Mouse (Mus musculus) spleen, adult 12 weeks (tissue): ENCODE measurements around the gene 1520401A03Rik.

ENCODE experiments used
- DNase-seq: peaks from one replicate; pipeline ENCODE4 v3.0.0; 2022; ENCODE audit warnings: low spot score

Gene 1520401A03Rik

GRCm38 (mm10) chr17:23742941-23743340, 20.4 kb upstream of the 1520401A03Rik start:
- DNase-seq, result no peak

- DNase-seq, result no peak
These were observed 19.7 kb upstream of the 1520401A03Rik start for GRCm38 (mm10) chr17:23742210-23742793.

GRCm38 (mm10) chr17:23741359-23742209, 19.0 kb upstream of the 1520401A03Rik start:
- no peak for DNase-seq

- DNase-seq, result no peak
These were observed 18.0 kb upstream of the 1520401A03Rik start, which contains the start of gene Paqr4 for GRCm38 (mm10) chr17:23740598-23741021. TSS of gene Paqr4 (minus strand) at chr17:23740867.

GRCm38 (mm10) chr17:23740136-23740584, 17.6 kb upstream of the 1520401A03Rik start:
- DNase-seq, result peak; percentile 70

GRCm38 (mm10) chr17:23739202-23740135, 16.9 kb upstream of the 1520401A03Rik start:
- no peak for DNase-seq

- DNase-seq, result no peak
These were observed 16.2 kb upstream of the 1520401A03Rik start for GRCm38 (mm10) chr17:23738836-23739201.

- DNase-seq, result no peak
These were observed 15.2 kb upstream of the 1520401A03Rik start for GRCm38 (mm10) chr17:23737493-23738445.

- DNase-seq, result no peak
These were observed 11.8 kb upstream of the 1520401A03Rik start for GRCm38 (mm10) chr17:23734341-23734740.

GRCm38 (mm10) chr17:23730441-23730840, 7.9 kb upstream of the 1520401A03Rik start:
- DNase-seq, result no peak

GRCm38 (mm10) chr17:23726758-23727142, 4.2 kb upstream of the 1520401A03Rik start:
- peak; percentile 46 for DNase-seq

GRCm38 (mm10) chr17:23725999-23726757, 3.6 kb upstream of the 1520401A03Rik start, which contains the start of gene Pkmyt1:
TSS of gene Pkmyt1 (plus strand) at chr17:23726336.
- DNase-seq, result peak; percentile 96

GRCm38 (mm10) chr17:23725477-23725876, 2.9 kb upstream of the 1520401A03Rik start:
- DNase-seq, result no peak

GRCm38 (mm10) chr17:23721886-23722285, 697 bp downstream of the 1520401A03Rik start:
- DNase-seq, result no peak

GRCm38 (mm10) chr17:23719455-23719854, 3.1 kb downstream of the 1520401A03Rik start:
- no peak for DNase-seq

GRCm38 (mm10) chr17:23717003-23717402, 5.6 kb downstream of the 1520401A03Rik start:
- DNase-seq, result no peak

GRCm38 (mm10) chr17:23706212-23706611, 16.4 kb downstream of the 1520401A03Rik start:
- DNase-seq, result peak; percentile 58

- DNase-seq, result no peak
These were observed 17.0 kb downstream of the 1520401A03Rik start for GRCm38 (mm10) chr17:23705525-23706104.

- no peak for DNase-seq
These were observed 17.8 kb downstream of the 1520401A03Rik start for GRCm38 (mm10) chr17:23704741-23705140.

GRCm38 (mm10) chr17:23703301-23703700, 19.3 kb downstream of the 1520401A03Rik start:
- no peak for DNase-seq
